16 mouse cellular contexts compared by ENCODE assay signal in genomic region chr16:35623026-35623425, GRCm38 (mm10).
"Had no signal": no experiment of that assay in that cellular context is flagged by ENCODE, and none has a peak within 500 bp of the region (broad histone marks: within the 10 kb centered on the region; RNA-seq: fewer than 3 reads in every experiment).

No protein-coding gene starts in this region.

- H3K27me3 ChIP-seq: liver, embryonic 15.5 days; midbrain, embryonic 13.5 days; midbrain, embryonic 15.5 days; neural tube, embryonic 12.5 days; stomach, embryonic 15.5 days had no signal

- H3K4me1 ChIP-seq: liver, embryonic 15.5 days; megakaryocyte, embryonic 14.5 days; stomach, embryonic 15.5 days had no signal

- H3K4me2 ChIP-seq: liver, embryonic 15.5 days; midbrain, embryonic 11.5 days; midbrain, embryonic 13.5 days; midbrain, embryonic 15.5 days; neural tube, embryonic 12.5 days; stomach, embryonic 15.5 days had no signal

- DNase-seq: liver, postnatal 0 days; lung, adult 2 months; lung, postnatal 10 days; right cerebral cortex, postnatal 14 days; thymus, adult 2 months; thymus, postnatal 25 days; thymus, postnatal 4 days had no signal

- H3K4me3 ChIP-seq: liver, embryonic 15.5 days; megakaryocyte, embryonic 14.5 days; midbrain, embryonic 13.5 days; midbrain, embryonic 15.5 days; neural tube, embryonic 12.5 days; stomach, embryonic 15.5 days had no signal

- H3K27ac ChIP-seq: liver, embryonic 15.5 days; macrophage; midbrain, embryonic 15.5 days; neural tube, embryonic 12.5 days; stomach, embryonic 15.5 days; stomach, postnatal 0 days had no signal

- H3K36me3 ChIP-seq: liver, embryonic 15.5 days; midbrain, embryonic 13.5 days; midbrain, embryonic 15.5 days; stomach, embryonic 15.5 days had no signal

- H3K9me3 ChIP-seq: liver, embryonic 15.5 days; megakaryocyte, embryonic 14.5 days; midbrain, embryonic 13.5 days; midbrain, embryonic 15.5 days; neural tube, embryonic 12.5 days; stomach, embryonic 15.5 days had no signal

- H3K9ac ChIP-seq: liver, embryonic 15.5 days; liver, postnatal 0 days; midbrain, embryonic 15.5 days; neural tube, embryonic 12.5 days; stomach, embryonic 15.5 days had no signal

- ATAC-seq: liver, postnatal 0 days; midbrain, embryonic 13.5 days; midbrain, embryonic 15.5 days had no signal
